18 mouse cellular contexts compared by ENCODE assay signal in genomic region chr2:132873657-132874326, GRCm38 (mm10). TPM values are rescaled to one million over a fixed set of nuclear protein-coding genes. Genes with fewer than 3 reads are reported as not detected.
A peak's percentile ranks its signal among the peaks of the same experiment; 100 is the strongest.
DNase-seq lines count a peak whose midpoint lies in the region; ATAC-seq lines count a peak whose summit lies in the region.
"Had no signal": no experiment of that assay in that cellular context is flagged by ENCODE, and none has a peak within 500 bp of the region (broad histone marks: within the 10 kb centered on the region; RNA-seq: fewer than 3 reads in every experiment).

No protein-coding gene starts in this region.

- H3K27ac ChIP-seq in forebrain, embryonic 16.5 days (ENCODE audit: low read length): no peak overlapping the region
- H3K27ac ChIP-seq in kidney, embryonic 16.5 days (ENCODE audit: low read length): no peak overlapping the region
- H3K27ac ChIP-seq: forebrain, embryonic 13.5 days; heart, embryonic 13.5 days; limb, embryonic 13.5 days; neural tube, embryonic 12.5 days had no signal

- no peaks in the 10 kb centered on the region for H3K36me3 ChIP-seq in forebrain, embryonic 16.5 days (ENCODE audit: control insufficient read depth, insufficient read depth)
- H3K36me3 ChIP-seq in kidney, embryonic 16.5 days (ENCODE audit: insufficient read depth, low read length): no peaks in the 10 kb centered on the region
- H3K36me3 ChIP-seq: heart, embryonic 13.5 days; limb, embryonic 13.5 days; neural tube, embryonic 12.5 days had no signal

- no peaks in the 10 kb centered on the region for H3K9me3 ChIP-seq in forebrain, embryonic 16.5 days (ENCODE audit: control insufficient read depth, low read length)
- no peaks in the 10 kb centered on the region for H3K9me3 ChIP-seq in kidney, embryonic 16.5 days (ENCODE audit: low read length)
- H3K9me3 ChIP-seq: forebrain, embryonic 13.5 days; heart, embryonic 13.5 days; limb, embryonic 13.5 days; neural tube, embryonic 12.5 days had no signal

- H3K9ac ChIP-seq in forebrain, embryonic 16.5 days (replicated peaks; ENCODE audit: low read depth, low read length): no peak overlapping the region
- H3K9ac ChIP-seq in kidney, embryonic 16.5 days (replicated peaks; ENCODE audit: low read length): no peak overlapping the region
- H3K9ac ChIP-seq: forebrain, embryonic 13.5 days; heart, embryonic 13.5 days; limb, embryonic 13.5 days; neural tube, embryonic 12.5 days had no signal

- peak; percentile 92 for ATAC-seq in CD4-positive, CD25-positive, alpha-beta regulatory T cell, adult 4 months
- ATAC-seq in granulocyte monocyte progenitor cell, adult 5-6 weeks (replicated peaks; ENCODE audit: poor library complexity, severe bottlenecking): peak; percentile 92
- peak; percentile 87 for ATAC-seq in megakaryocyte progenitor cell, adult 5-6 weeks (replicated peaks; ENCODE audit: poor library complexity)
- no peak for ATAC-seq in forebrain, embryonic 16.5 days
- no peak for ATAC-seq in kidney, embryonic 16.5 days (ENCODE audit: low FRiP score, low TSS enrichment)
- ATAC-seq: forebrain, embryonic 13.5 days; intestine, embryonic 16.5 days had no signal

- DNase-seq in CD4-positive helper T cell, adult 2 months (ENCODE audit: low read depth, low spot score): peak; percentile 36
- DNase-seq in embryo, embryonic 10.5 days (ENCODE audit: low spot score): no peak
- DNase-seq: adrenal gland, postnatal 25 days; cerebellum, adult 11 months; gastrocnemius, postnatal 14 days; kidney, postnatal 25 days; midbrain, embryonic 14.5 days had no signal

- H3K4me3 ChIP-seq in forebrain, embryonic 16.5 days (replicated peaks; ENCODE audit: low read length): no peak overlapping the region
- no peak overlapping the region for H3K4me3 ChIP-seq in kidney, embryonic 16.5 days (ENCODE audit: low read length)
- H3K4me3 ChIP-seq: forebrain, embryonic 13.5 days; heart, embryonic 13.5 days; limb, embryonic 13.5 days; neural tube, embryonic 12.5 days had no signal

- peaks cover 9% of the 10 kb centered on the region for H3K27me3 ChIP-seq in forebrain, embryonic 16.5 days (replicated peaks; ENCODE audit: control insufficient read depth, insufficient read depth, low read length)
- H3K27me3 ChIP-seq in kidney, embryonic 16.5 days (ENCODE audit: insufficient read depth, low read length): peaks cover 14% of the 10 kb centered on the region

- H3K4me2 ChIP-seq in forebrain, embryonic 16.5 days (ENCODE audit: low read length): no peak overlapping the region
- H3K4me2 ChIP-seq in kidney, embryonic 16.5 days (replicated peaks; ENCODE audit: low read depth, low read length): no peak overlapping the region
- H3K4me2 ChIP-seq: forebrain, embryonic 13.5 days; heart, embryonic 13.5 days; limb, embryonic 13.5 days; neural tube, embryonic 12.5 days had no signal

- H3K4me1 ChIP-seq in forebrain, embryonic 16.5 days (replicated peaks; ENCODE audit: control insufficient read depth, insufficient read depth, low read length): 0 out of 2 replicates have a peak, but pooled peaks cover 1% of the 10 kb centered on the region
- H3K4me1 ChIP-seq in kidney, embryonic 16.5 days (ENCODE audit: insufficient read depth, low read length): no peaks in the 10 kb centered on the region

- 70% methylated on average over 10 of the region's 10 CpGs for WGBS in forebrain, embryonic 16.5 days
- 81% methylated on average over 10 of the region's 10 CpGs for WGBS in kidney, embryonic 16.5 days

RNA-seq across cellular contexts. Expression of gene Lrrn4, which starts 6.9 kb away (rescaled TPM):
- 1 to 10 TPM in 1 of 2 experiments, under 1 TPM in 1; 0.51 to 1.0 TPM for polyA plus RNA-seq in CD4-positive, CD25-positive, alpha-beta regulatory T cell, adult 4 months (2017; shearing (Covaris generic))
- total RNA-seq in granulocyte monocyte progenitor cell, adult 5-6 weeks (2014; fragmentation: Nextera tagmentation): not detected in 2 replicates
- total RNA-seq in granulocyte monocyte progenitor cell, adult 5-6 weeks (2017): 0.09 and 0.10 TPM in 2 replicates
- 0.07 and 0.37 TPM in 2 replicates for total RNA-seq in megakaryocyte progenitor cell, adult 5-6 weeks (2015)
- 0.04 and 0.37 TPM in 2 replicates for total RNA-seq in megakaryocyte progenitor cell, adult 5-6 weeks (2017)
- polyA plus RNA-seq in forebrain, embryonic 16.5 days (2015; fragmentation: Nextera tagmentation; extraction: Ambion mirVana): 0.22 and 0.25 TPM in 2 replicates
- 1.0 and 1.7 TPM in 2 replicates for polyA plus RNA-seq in kidney, embryonic 16.5 days (2015; fragmentation: Nextera tagmentation; extraction: Ambion mirVana)
- total RNA-seq: gastrocnemius, postnatal 14 days had no signal
- polyA plus RNA-seq: hindbrain, embryonic 11.5 days had no signal

RNA-seq across cellular contexts. Expression of gene Crls1, which starts 27.3 kb away (rescaled TPM):
- polyA plus RNA-seq in CD4-positive, CD25-positive, alpha-beta regulatory T cell, adult 4 months (2017; shearing (Covaris generic)): 1 to 10 TPM; 3.4 to 5.4 TPM
- total RNA-seq in granulocyte monocyte progenitor cell, adult 5-6 weeks (2014; fragmentation: Nextera tagmentation): 26.1 and 28.8 TPM in 2 replicates
- total RNA-seq in granulocyte monocyte progenitor cell, adult 5-6 weeks (2017): 33.0 and 42.3 TPM in 2 replicates
- total RNA-seq in megakaryocyte progenitor cell, adult 5-6 weeks (2015): 45.2 and 47.4 TPM in 2 replicates
- 45.0 and 48.6 TPM in 2 replicates for total RNA-seq in megakaryocyte progenitor cell, adult 5-6 weeks (2017)
- 7.2 and 9.2 TPM in 2 replicates for polyA plus RNA-seq in forebrain, embryonic 16.5 days (2015; fragmentation: Nextera tagmentation; extraction: Ambion mirVana)
- polyA plus RNA-seq in kidney, embryonic 16.5 days (2015; fragmentation: Nextera tagmentation; extraction: Ambion mirVana): 5.0 and 5.7 TPM in 2 replicates

RNA-seq across cellular contexts. Expression of gene Mcm8, which starts 57.9 kb away (rescaled TPM):
- 1 to 10 TPM; 1.6 to 2.4 TPM for polyA plus RNA-seq in CD4-positive, CD25-positive, alpha-beta regulatory T cell, adult 4 months (2017; shearing (Covaris generic))
- 13.5 and 14.7 TPM in 2 replicates for total RNA-seq in granulocyte monocyte progenitor cell, adult 5-6 weeks (2014; fragmentation: Nextera tagmentation)
- 17.0 and 19.9 TPM in 2 replicates for total RNA-seq in granulocyte monocyte progenitor cell, adult 5-6 weeks (2017)
- 15.0 and 16.3 TPM in 2 replicates for total RNA-seq in megakaryocyte progenitor cell, adult 5-6 weeks (2015)
- total RNA-seq in megakaryocyte progenitor cell, adult 5-6 weeks (2017): 13.8 and 17.6 TPM in 2 replicates
- polyA plus RNA-seq in forebrain, embryonic 16.5 days (2015; fragmentation: Nextera tagmentation; extraction: Ambion mirVana): 8.8 and 9.2 TPM in 2 replicates
- 13.8 and 18.1 TPM in 2 replicates for polyA plus RNA-seq in kidney, embryonic 16.5 days (2015; fragmentation: Nextera tagmentation; extraction: Ambion mirVana)

RNA-seq across cellular contexts. Expression of gene Trmt6, which starts 57.9 kb away (rescaled TPM):
- 10 to 100 TPM; 55.2 to 62.0 TPM for polyA plus RNA-seq in CD4-positive, CD25-positive, alpha-beta regulatory T cell, adult 4 months (2017; shearing (Covaris generic))
- total RNA-seq in granulocyte monocyte progenitor cell, adult 5-6 weeks (2014; fragmentation: Nextera tagmentation): 38.4 and 40.4 TPM in 2 replicates
- total RNA-seq in granulocyte monocyte progenitor cell, adult 5-6 weeks (2017): 47.0 and 55.2 TPM in 2 replicates
- total RNA-seq in megakaryocyte progenitor cell, adult 5-6 weeks (2015): 43.7 and 46.6 TPM in 2 replicates
- 40.4 and 53.4 TPM in 2 replicates for total RNA-seq in megakaryocyte progenitor cell, adult 5-6 weeks (2017)
- 28.4 TPM in 2 replicates for polyA plus RNA-seq in forebrain, embryonic 16.5 days (2015; fragmentation: Nextera tagmentation; extraction: Ambion mirVana)
- polyA plus RNA-seq in kidney, embryonic 16.5 days (2015; fragmentation: Nextera tagmentation; extraction: Ambion mirVana): 25.0 and 28.7 TPM in 2 replicates

Comparison
In these comparisons a context has a peak if more than half of its experiments do, and no peak if none do; other contexts are left out.
1. ATAC-seq: peak in CD4-positive, CD25-positive, alpha-beta regulatory T cell, adult 4 months (single experiment), granulocyte monocyte progenitor cell, adult 5-6 weeks (single experiment) and megakaryocyte progenitor cell, adult 5-6 weeks (single experiment); none in forebrain, embryonic 16.5 days (single experiment) and kidney, embryonic 16.5 days (single experiment).